Mouse (Mus musculus): ENCODE measurements around the gene Gstm7. TPM values are rescaled to one million over a fixed set of nuclear protein-coding genes. Genes with fewer than 3 reads are reported as not detected.
"Not testable (repeated sequence)": the region's sequence is repeated elsewhere in the genome, so short reads cannot be mapped to it uniquely, and the experiment has no call there.

Gstm7 gene
- total RNA-seq, 2 experiments from 2014 or later = 1.6 to 5.7 TPM

- ATAC-seq (replicated peaks; ENCODE audit: poor library complexity) = no peak
Measured at GRCm38 (mm10) chr3:107935888-107936287, 4.3 kb upstream of the Gstm7 start.

- no peak for ATAC-seq (replicated peaks; ENCODE audit: poor library complexity)
Measured at GRCm38 (mm10) chr3:107935268-107935667, 3.7 kb upstream of the Gstm7 start.

GRCm38 (mm10) chr3:107932128-107932527 lies 511 bp upstream of the Gstm7 start:
- no peak for ATAC-seq (replicated peaks; ENCODE audit: poor library complexity)

GRCm38 (mm10) chr3:107931134-107931533 lies 483 bp downstream of the Gstm7 start:
- no peak for ATAC-seq (replicated peaks; ENCODE audit: poor library complexity)

- ATAC-seq (replicated peaks; ENCODE audit: poor library complexity) = no peak
Measured at GRCm38 (mm10) chr3:107929731-107930130, 1.9 kb downstream of the Gstm7 start.

- no peak for ATAC-seq (replicated peaks; ENCODE audit: poor library complexity)
Measured at GRCm38 (mm10) chr3:107929243-107929642, 2.4 kb downstream of the Gstm7 start.

GRCm38 (mm10) chr3:107928691-107929090 lies 2.9 kb downstream of the Gstm7 start:
- no peak for ATAC-seq (replicated peaks; ENCODE audit: poor library complexity)

- no peak for ATAC-seq (replicated peaks; ENCODE audit: poor library complexity)
Measured at GRCm38 (mm10) chr3:107927841-107928240, 3.8 kb downstream of the Gstm7 start.

GRCm38 (mm10) chr3:107925335-107925734 lies 6.3 kb downstream of the Gstm7 start:
- ATAC-seq (replicated peaks; ENCODE audit: poor library complexity) = no peak

GRCm38 (mm10) chr3:107920348-107920747 lies 11.3 kb downstream of the Gstm7 start:
- no peak for ATAC-seq (replicated peaks; ENCODE audit: poor library complexity)

- ATAC-seq (replicated peaks; ENCODE audit: poor library complexity) = peak; percentile 97
Measured at GRCm38 (mm10) chr3:107917783-107918408, 13.7 kb downstream of the Gstm7 start.

GRCm38 (mm10) chr3:107917097-107917496 lies 14.5 kb downstream of the Gstm7 start:
- ATAC-seq (replicated peaks; ENCODE audit: poor library complexity) = 0 out of 2 replicates have a peak, but pooled peaks have one; percentile 18

GRCm38 (mm10) chr3:107916674-107917073 lies 14.9 kb downstream of the Gstm7 start:
- no peak for ATAC-seq (replicated peaks; ENCODE audit: poor library complexity)

GRCm38 (mm10) chr3:107905942-107906341 lies 25.7 kb downstream of the Gstm7 start:
- peak; percentile 29; the same call in 1 of the 2 replicates for ATAC-seq (replicated peaks; ENCODE audit: poor library complexity)

- ATAC-seq (replicated peaks; ENCODE audit: poor library complexity) = no peak
Measured at GRCm38 (mm10) chr3:107900955-107901673, 30.5 kb downstream of the Gstm7 start.

GRCm38 (mm10) chr3:107898691-107899090 lies 32.9 kb downstream of the Gstm7 start:
- no peak for ATAC-seq (replicated peaks; ENCODE audit: poor library complexity)

- peak; percentile 88 for ATAC-seq (replicated peaks; ENCODE audit: poor library complexity)
Measured at GRCm38 (mm10) chr3:107895720-107896569, 35.7 kb downstream of the Gstm7 start, which contains the start of gene Gstm5. Gene Gstm5, plus strand, starts transcription at chr3:107895821.

GRCm38 (mm10) chr3:107895194-107895719 lies 36.4 kb downstream of the Gstm7 start:
- peak; percentile 23; the same call in 1 of the 2 replicates for ATAC-seq (replicated peaks; ENCODE audit: poor library complexity)

GRCm38 (mm10) chr3:107889236-107889635 lies 42.4 kb downstream of the Gstm7 start:
- not testable (repeated sequence) for ATAC-seq (replicated peaks; ENCODE audit: poor library complexity)

- ATAC-seq (replicated peaks; ENCODE audit: poor library complexity) = no peak
Measured at GRCm38 (mm10) chr3:107887674-107888495, 43.7 kb downstream of the Gstm7 start.
